Mouse (Mus musculus): ENCODE results near the gene Bloc1s3.

The Bloc1s3 gene

DNA sequence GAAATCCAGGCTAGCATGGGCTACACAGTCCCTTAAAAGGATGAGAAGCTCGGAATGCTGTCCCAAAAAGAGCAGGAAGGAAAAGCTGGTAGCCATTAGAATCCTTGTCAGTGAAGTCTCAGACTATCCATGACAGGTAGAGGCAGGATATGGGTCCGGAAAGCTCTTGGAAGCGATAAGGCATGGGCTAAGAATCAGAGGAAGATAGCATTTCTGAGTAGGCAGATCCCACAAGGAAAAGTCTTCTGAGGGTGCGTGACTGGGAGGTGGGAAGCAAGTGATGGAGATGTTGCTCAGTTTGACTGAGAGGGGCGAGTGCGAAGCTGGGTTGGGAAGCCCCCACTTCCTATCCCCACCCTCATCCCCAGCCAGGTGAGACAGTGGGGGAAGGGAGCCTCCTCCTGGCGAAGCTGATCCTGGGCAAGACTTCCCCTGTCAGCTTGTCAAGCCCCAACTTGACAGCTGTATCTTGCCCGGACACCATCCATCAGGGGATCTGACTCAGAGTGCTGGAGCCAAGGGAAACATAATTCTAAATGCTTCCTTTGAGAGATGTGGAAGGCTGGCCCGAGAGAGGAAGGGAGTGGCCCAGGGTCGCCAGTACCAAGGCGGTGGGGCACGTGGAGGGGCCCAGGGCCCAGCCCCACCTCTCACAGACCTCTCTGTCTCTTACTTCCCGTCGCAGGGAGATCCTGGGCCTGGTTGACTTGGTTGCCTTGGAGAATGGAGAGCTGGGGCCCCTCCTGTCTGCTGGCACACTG, 30.4 kb downstream of the Bloc1s3 start:
- DNase-seq (ENCODE audit: low read depth, low spot score): no peak

DNA sequence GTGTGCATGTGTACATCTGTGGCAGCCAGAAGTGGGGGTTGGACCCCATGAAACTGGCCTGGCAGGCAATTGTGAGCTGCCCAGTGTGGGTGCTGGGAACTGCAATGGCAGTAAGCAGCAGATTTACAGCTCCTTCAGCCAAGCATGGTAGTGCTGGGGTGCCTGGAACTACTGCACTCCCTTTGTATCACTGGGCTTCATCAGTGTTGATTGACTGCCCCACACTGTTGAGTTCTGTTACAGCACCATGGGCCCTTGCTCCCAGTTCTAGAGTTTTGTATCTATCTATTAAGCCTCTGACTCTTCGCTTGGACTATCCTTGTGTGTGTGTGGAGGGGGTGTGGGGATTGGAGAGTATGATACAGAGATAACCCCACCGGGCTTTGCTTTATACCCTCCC, 31.1 kb downstream of the Bloc1s3 start:
- DNase-seq (ENCODE audit: low read depth, low spot score): no peak

DNA sequence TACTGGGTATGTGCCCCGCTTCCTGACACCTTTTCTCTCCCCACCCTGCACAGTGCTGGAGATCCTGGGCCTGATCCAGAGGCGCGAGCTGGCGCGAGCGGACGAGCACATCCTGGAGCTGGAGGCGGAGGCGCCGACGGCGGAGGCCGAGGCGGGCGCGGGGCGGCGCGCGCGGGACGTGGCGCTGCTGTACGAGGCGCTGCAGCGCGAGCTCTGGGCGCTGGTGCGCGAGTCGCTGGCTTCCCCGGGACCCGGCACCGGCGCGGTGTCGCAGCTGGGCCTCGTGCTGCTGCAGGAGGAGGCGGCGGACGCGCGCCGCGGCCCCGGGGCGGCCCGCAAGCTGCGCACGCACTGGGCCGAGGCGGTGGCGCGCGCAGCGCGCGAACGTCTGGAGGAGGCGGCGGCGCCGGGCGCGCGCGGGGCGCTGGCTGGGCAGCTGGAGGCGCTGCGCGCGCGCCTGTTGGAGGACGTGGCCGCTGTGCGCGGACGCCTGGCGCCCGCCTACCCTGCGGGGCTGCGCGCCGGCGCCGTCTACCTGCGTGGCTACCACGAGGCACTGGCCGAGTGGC, 34.2 kb downstream of the Bloc1s3 start:
- DNase-seq (ENCODE audit: low read depth, low spot score): peak; percentile 50

DNA sequence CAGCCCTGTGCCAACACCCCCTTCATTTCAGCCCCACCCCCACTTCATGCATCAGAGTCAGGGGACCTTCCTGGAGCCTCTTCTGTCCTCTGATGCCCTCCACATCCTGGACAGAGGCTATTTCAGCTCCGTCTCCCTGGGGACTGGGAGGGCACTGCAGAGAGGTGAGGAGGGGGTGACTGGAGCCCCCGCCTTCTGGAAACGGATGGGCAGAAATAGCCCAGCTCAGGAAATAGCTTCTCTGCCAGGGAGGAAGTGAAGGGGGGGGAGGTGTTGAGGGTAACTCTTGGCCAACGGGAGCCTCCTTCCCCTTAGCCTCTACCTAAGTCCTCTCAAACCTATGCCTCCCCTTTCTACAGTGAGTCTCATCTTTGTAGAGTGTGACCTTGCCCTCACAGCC, 35.8 kb downstream of the Bloc1s3 start:
- DNase-seq (ENCODE audit: low read depth, low spot score): no peak

DNA sequence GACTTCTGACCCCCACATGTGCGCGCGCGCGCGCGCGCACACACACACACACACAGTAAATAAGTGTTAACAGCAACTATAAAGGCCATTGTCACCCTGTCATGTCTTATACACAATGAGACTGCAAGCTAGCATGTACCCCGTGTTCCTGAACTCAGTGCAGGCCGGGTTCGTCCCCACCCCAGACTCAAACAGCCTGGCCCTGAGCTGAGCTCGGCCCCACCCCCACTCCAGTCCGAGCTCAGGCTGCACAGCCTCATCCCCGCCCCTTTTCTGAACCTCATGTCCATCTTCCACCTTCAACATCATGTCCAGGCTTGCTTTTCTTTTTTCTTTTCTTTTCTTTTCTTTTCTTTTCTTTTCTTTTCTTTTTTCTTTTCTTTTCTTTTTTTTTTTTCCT, 37.9 kb downstream of the Bloc1s3 start:
- no peak for DNase-seq (ENCODE audit: low read depth, low spot score)

DNA sequence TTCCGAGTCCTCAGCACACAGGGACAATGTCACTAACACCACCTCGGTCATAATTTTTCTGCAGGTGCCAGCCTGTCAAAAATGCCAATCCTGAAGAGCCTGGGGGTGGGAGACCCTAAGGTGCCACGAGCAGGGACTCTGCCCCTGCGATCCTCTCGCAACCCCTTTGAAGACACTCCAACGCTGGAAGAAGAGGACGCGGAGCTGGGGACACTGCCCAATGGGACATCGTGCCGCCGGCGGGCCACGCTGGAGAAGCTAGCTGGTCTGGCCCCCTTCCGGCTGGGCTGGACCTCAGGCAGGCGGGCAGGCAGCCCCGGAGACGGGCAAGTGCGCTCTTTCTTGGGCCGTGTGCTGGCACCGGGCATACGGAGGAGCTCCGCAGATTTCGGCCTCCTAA, 38.8 kb downstream of the Bloc1s3 start:
- DNase-seq (ENCODE audit: low read depth, low spot score): no peak

DNA sequence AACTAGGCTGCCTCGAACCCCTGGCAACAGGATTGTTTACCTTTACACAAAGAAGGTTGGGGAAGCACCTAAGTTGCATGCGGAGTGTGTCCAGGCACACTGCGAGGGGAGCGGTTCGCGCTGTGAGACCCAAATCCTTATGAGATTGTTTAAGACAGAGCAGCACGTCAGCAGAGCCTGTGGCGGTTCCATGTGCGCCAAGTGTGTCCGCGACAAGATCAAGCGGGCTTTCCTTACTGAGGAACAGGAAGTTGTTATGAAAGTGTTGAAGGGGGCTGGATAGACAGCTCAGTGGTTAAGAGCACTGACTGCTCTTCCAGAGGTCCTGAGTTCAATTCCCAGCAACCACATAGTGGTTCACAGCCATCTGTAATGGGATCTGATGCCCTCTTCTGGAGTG, 39.9 kb downstream of the Bloc1s3 start:
- no peak for DNase-seq (ENCODE audit: low read depth, low spot score)

DNA sequence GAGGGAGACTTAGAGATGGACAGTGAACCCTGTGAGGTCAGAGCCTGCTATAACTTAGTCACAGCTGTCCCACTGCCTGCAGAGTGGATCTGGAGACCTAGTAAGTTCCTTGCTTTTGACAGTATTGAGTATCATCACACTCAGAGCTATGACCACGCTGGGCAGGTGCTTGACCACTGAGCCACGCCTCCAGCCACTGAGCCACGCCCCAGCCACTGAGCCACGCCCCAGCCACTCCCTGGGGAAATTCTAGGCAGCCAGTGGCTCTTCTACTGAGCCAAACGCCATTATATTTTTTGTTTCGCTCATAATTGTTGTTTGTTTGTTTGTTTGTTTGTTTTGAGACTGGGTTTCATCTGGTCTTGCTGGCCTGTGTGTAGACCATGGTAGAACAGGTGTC, 40.5 kb downstream of the Bloc1s3 start:
- no peak for DNase-seq (ENCODE audit: low read depth, low spot score)

DNA sequence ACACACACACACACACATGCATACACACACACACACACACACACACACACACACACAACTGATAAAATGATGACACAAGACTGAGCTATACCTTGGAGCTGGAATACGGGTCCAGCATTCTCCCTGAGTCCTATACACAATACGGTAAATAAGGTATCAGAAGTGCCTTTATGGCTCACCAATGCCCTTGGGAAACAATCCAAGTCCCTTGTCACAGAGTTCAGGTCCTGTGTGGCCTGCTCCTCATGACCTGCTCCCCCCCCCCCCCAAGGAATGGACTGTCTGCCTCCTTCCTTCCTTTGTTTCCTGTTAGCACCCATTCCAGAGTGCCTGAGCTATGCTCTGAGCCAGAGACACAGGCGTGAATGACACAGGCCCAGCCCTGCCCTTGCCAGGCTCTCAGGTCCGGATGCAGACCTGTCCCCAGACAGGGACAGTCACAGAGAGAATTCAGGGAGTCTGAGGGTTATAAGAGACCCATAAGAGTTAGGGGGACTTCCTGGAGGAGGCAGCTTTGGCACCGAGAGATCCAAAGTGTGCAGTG, 41.5 kb downstream of the Bloc1s3 start:
- no peak for DNase-seq (ENCODE audit: low read depth, low spot score)

DNA sequence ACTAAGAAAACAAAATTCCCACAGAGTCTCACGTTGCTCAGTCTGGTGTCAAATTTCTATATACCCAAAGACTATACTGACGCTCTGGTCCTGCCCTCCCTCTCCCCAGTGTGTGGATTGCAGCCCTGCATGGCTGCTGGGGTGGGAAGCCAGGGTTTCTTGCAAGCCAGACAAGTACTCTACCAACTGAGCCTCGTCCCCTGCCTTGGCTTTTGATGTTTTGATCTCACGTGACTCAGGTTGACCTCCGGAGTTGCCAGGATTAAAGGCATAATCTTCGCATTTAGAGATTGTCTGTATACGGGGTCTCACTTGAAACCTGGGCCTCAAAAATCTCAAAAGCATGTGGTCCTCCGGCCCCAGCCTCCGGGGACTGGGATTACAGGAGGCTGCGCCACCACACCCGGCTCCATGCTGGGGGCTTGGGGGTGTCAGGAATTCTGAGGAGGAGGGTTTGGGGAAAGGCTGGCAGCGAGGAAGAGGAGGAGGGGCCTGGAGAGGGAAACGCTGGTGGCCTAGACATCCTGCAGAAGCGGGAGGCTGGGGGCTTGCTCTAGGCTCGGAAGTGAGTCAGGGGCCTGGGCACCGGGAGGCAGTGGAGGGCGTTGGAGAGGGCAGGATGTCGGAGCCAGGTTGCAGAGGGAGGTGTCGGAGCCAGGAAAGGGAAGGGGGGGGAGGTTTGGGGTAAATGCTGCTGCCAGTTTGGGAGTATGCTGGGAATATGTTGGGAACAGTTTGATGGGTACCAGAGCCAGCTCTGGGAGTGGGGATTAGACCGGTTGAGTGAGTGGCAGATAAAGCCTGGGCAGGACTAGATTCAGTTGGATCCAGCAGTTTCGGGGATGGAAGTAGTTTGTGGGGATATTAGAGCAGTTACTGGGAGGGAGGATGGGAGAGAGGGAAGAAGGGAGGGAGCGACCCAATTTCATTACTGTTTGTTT, 43.5 kb downstream of the Bloc1s3 start:
- no peak for DNase-seq (ENCODE audit: low read depth, low spot score)

DNA sequence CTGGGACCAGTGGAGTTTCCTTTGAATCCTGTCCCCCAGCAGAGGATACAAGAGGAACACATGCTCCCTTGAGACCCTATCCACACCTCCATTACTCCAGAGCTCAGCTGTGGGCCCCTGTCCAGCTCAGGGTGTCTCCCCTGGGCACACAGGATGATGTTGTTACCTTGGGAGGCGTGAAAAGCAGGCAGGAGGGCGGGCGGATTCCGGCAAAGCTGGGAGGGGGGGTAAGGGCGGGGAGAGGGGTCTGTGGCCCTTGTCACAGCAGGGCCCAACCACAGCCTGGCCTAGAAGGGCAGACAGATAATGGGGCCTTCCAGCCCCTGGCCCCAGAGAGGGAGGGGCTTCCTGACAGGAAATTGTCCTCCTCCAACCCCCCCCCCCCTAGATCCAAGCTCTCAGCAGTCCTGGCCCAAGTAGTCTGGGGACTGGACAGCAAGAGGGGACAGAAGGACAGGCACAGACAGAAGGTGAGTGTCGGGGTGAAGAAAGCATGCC, 45.2 kb downstream of the Bloc1s3 start, which contains the start of gene Exoc3l2:
Gene Exoc3l2, plus strand, starts transcription at position 448 of the 498 bp plus-strand sequence.
- no peak for DNase-seq (ENCODE audit: low read depth, low spot score)

DNA sequence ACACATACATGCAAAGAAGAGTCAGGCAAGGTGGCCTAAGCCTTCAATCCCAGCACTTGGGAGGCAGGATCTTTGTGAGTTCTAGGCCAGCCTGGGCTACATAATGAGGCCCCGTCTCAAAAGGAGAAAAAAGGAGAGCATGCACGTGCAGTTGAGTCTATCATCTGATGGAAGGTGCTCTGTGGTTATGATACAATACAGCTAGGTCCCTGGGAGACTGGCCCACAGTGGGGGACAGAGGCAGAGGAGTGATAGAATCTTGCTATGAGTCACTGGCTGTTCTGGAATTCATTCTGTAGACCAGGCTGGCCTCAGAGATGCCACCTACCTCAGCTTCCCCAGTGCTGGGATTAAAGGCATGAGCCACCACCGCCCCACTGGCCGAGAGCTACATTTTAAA, 45.7 kb downstream of the Bloc1s3 start:
- DNase-seq (ENCODE audit: low read depth, low spot score): no peak

DNA sequence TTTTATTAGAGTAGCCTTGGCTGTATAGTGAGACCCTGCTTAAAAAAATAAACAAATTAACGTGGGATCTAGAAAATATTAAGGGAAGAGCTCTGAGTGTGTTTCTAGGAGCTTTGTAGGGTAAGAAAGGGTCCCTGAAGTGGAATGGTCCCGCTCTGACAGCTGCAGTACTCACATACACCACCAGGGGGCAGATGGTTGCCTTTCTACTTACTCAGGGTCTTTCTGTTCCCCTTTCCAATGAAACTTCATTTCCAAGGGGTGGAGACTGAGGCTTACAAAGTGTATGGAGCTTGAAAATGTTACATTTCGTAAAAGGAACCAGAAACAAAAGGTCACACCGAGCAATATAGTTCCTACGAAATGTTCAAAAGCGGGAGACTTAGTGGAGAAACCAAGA, 46.7 kb downstream of the Bloc1s3 start:
- no peak for DNase-seq (ENCODE audit: low read depth, low spot score)

DNA sequence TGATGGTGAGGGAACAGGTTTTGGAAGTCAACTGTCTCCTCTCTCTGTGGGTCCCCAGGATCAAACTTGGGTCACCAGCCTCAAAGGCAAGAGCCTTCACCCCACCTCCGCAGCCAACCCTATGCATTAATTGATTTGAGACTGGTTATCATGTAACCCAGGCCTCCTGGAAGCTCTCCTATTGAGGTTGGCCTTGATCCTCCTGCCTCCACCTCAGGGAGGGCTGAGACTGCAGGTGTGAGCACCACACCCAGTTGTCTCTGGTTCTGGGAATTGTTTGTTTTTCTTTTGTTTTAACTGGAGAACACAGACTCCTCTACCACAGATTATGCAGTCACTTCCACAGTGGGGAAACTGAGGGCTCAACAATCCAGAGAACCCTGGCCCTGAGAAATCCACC, 47.7 kb downstream of the Bloc1s3 start:
- no peak for DNase-seq (ENCODE audit: low read depth, low spot score)

DNA sequence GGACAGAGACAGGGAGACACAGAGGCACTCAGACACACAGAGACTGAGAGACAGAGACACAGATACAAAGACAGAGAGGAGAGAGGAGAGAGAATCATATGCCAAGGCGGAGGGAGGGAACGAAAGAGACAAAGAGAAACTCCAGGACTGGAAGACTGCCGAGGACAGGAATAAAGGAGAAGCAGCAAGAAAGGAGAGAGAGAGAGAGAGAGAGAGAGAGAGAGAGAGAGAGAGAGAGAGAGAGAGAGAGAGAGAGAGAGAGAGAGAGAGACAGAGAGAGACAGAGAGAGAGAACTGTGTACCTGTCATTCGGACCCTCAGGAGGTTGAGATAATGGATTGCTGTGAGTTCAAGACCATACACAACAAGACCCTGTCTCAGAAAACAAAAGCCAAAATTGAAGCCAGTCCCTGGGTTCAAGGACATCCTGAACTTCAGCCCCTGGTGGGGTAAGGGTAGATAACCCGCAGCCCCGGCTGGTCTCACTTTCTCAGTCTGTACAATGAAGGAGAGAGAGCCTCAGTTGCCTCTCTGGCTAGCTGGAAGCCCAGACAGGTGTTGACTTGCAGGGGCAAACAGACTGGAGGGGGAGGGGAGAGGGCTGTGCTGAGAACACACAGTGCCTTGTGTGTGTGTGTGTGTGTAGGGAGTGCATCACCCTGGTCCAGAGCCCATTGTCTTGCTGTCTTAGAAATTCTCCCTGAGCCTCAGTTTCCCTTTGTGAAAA, 48.9 kb downstream of the Bloc1s3 start:
- no peak for DNase-seq (ENCODE audit: low read depth, low spot score)

DNA sequence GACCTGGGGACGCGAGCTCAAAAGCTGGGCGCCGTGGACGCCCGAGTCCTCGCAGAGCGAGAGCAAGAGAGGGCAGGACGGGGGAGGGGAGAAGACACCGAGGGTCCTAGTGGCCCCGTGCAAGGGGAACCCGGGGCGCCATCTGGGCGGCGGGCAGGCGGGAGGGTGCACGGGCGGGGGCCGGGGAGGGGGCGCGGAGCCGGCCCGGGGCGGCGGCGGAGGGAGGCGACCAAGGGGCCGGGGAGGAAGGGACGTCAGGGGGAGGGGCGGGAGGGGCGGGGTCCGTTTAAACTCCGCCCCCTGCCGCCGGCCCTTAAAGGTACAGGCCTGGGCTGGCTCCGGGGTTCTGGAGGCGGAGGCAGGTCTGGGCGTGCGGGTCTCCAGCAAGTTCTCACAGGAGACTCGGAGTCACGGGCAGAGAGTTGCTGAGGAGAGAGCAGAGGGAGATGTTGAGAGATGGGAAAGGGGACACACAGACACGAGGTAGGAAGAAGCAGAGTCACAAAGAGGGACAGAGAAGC, 49.5 kb downstream of the Bloc1s3 start, which contains the start of gene Mark4:
Gene Mark4, minus strand, starts transcription at position 231 of the 521 bp plus-strand sequence.
- peak; percentile 50 for DNase-seq (ENCODE audit: low read depth, low spot score)

DNA sequence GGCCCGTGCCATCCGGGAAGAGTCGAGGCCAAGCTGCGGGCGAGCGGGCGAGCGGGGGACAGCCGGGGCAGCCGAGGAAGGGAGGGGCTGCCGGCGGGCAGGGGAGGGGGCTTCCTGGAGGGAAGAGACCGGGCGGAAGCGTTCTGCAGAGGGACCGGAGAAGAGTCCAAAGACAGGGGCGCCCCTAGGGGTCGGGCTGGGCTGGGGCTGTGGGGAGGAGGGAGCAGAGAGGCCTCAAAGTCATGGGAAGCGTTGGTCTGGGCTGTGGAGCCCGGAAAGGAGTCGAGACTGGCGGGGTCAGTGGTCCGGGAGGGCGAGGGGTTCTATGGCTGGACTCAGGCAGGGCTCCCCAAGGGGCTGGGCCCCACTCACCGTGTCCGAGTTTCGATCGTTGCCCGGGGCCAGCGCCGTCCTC, 50.1 kb downstream of the Bloc1s3 start:
- no peak for DNase-seq (ENCODE audit: low read depth, low spot score)

DNA sequence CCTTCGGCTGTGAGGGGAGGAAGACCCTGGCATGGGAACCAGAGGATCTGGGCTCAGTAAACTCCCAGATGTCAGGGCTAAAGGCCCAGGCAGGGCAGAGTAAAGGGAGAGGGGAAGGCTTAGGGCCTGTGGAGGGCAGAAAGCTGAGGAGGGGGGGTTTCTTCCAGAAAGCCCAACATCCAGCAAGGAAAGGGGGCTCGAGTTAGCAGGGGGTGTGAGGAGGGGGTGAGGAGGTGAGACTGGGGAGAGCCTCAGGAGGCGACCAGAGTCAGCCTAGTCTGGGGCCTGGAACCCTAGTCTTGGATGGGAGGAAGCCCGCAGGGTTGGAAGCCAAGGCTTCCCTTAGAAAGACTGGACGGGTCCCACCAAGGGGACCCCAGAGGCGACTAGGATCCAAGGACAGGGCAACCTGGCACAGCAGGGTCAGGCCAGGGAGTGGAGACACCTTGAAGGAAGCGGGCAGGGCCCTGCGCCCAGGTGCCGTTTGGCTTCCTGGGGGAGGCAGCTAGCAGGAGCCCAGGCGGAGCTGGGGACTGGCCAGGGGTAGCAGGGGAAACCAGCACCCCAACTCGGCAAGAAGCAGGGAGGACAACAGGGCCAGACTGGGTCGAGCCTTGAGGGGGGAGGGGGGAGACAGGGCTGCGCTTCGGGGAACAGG, 50.6 kb downstream of the Bloc1s3 start:
- DNase-seq (ENCODE audit: low read depth, low spot score): no peak

DNA sequence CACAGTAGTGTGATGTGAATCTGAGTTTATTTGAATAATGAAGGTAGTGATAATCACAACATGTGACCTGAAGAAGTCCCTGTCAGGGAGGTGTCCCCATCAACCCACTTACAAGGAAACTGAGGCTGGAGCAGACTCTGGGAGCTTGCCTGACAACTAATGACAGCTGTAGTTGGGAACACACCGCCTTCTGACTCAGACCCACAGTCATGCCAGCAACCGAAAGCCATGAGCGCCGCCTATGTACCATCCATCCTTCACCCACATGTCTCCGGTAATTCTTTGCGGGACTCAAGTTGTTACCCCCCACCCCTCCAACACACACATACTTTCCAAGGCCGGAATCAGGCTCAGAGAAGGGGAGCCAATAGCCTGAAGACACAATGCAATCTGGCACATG, 51.5 kb downstream of the Bloc1s3 start:
- DNase-seq (ENCODE audit: low read depth, low spot score): no peak

DNA sequence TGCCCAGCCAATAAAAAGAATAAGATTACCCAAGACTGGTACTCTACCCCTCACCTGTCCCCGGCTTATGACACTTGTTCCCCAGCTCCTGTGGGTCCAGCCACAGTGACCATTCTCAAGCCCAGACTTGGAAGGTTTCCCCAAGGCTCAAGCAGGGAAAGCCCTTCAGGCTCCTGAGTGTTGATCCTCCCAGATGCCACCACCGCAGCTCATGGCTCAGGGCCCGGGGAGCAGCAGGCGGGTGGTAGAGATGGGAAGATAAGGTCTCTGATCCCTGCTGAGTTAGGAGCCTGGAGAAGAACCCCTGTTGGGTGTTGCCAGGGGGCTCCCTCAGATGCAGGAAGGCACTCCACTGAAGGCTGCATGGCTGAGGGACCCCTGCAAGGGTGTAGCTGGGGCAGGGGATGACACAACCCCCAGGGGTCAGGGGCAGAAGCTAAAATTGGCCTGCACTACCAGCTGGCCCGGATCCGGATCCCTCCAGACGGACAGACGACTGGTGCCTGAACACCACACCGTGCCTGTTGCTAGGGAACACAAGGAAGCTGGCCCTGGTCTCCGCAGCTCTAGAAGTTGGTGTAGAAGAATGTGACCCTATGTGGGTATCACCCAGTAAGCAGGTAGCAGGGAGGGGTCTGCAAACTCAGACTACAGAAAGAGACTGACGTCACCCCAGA, 52.2 kb downstream of the Bloc1s3 start:
- DNase-seq (ENCODE audit: low read depth, low spot score): no peak
